Mouse (Mus musculus): ENCODE results near the gene Gjc2. TPM values are rescaled to one million over a fixed set of nuclear protein-coding genes. Genes with fewer than 3 reads are reported as not detected.

Gene Gjc2
- polyA plus RNA-seq, 1 experiment from 2014 or later = 0.20 TPM

- H3K9me3 ChIP-seq = no peaks in the 10 kb centered on the region
- 71% methylated on average over 18 of the region's 18 CpGs for WGBS
- H3K9ac ChIP-seq (replicated peaks) = no peak overlapping the region
- H3K4me1 ChIP-seq = peaks cover 3% of the 10 kb centered on the region; the same call in 1 of the 2 replicates
- H3K36me3 ChIP-seq = no peaks in the 10 kb centered on the region
- H3K4me2 ChIP-seq (replicated peaks) = no peak overlapping the region
- ATAC-seq (replicated peaks) = no peak
- H3K4me3 ChIP-seq = no peak overlapping the region
- no peak overlapping the region for H3K27ac ChIP-seq (replicated peaks)
- peaks cover 39% of the 10 kb centered on the region for H3K27me3 ChIP-seq
Measured at GRCm38 (mm10) chr11:59131348-59131919, 51.6 kb downstream of the Gjc2 start.

DNA sequence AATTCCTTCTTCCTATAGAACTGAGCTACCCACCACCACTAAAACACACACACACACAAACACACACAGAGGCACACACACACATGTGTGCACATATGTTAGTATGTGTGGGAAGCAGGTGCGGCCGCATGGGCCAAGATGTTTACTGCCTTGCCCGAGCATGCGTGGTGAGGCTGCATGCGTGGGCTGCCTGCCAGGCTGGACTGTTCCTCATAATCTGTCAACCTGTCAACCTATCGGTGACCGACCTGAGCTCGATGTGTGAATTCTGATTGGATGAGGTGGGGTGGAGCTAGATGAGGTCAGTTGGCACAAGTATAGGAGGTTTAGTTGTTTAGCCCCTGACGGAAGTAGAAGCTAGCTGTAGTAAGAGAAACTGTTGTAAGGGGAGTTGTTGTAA is 52.2 kb downstream of the Gjc2 start:
- WGBS = 88% methylated on average over 9 of the region's 9 CpGs
- no peaks in the 10 kb centered on the region for H3K9me3 ChIP-seq

More for the DNA sequence above, 52.2 kb downstream of the Gjc2 start:
- no peaks in the 10 kb centered on the region for H3K36me3 ChIP-seq
- no peak overlapping the region for H3K27ac ChIP-seq (replicated peaks)
- no peak overlapping the region for H3K4me2 ChIP-seq (replicated peaks)
- H3K27me3 ChIP-seq = peaks cover 32% of the 10 kb centered on the region
- no peak overlapping the region for H3K9ac ChIP-seq (replicated peaks)
- H3K4me3 ChIP-seq = no peak overlapping the region
- peaks cover 3% of the 10 kb centered on the region; the same call in 1 of the 2 replicates for H3K4me1 ChIP-seq
- no peak for ATAC-seq (replicated peaks)

Other genes with a start within 250 kb of the Gjc2 start
- 508 and 517 TPM in 2 replicates for gene Rnf187, start 244.3 kb downstream of the Gjc2 start, polyA plus RNA-seq (2015; fragmentation: Nextera tagmentation; extraction: Ambion mirVana)
- gene Hist3h2ba, start 234.3 kb downstream of the Gjc2 start, polyA plus RNA-seq (2015; fragmentation: Nextera tagmentation; extraction: Ambion mirVana) = 355 and 373 TPM in 2 replicates
- 155 and 160 TPM in 2 replicates for gene Hist3h2a, start 228.5 kb downstream of the Gjc2 start, polyA plus RNA-seq (2015; fragmentation: Nextera tagmentation; extraction: Ambion mirVana)
- 1.9 and 2.7 TPM in 2 replicates for gene Trim17, start 228.5 kb downstream of the Gjc2 start, polyA plus RNA-seq (2015; fragmentation: Nextera tagmentation; extraction: Ambion mirVana)
- gene Trim11, start 205.1 kb downstream of the Gjc2 start, polyA plus RNA-seq (2015; fragmentation: Nextera tagmentation; extraction: Ambion mirVana) = 22.6 and 24.8 TPM in 2 replicates
- 0.06 and 0.19 TPM in 2 replicates for gene Obscn, start 46.8 kb downstream of the Gjc2 start, polyA plus RNA-seq (2015; fragmentation: Nextera tagmentation; extraction: Ambion mirVana)
- 6.8 and 7.1 TPM in 2 replicates for gene Iba57, start 19.5 kb downstream of the Gjc2 start, polyA plus RNA-seq (2015; fragmentation: Nextera tagmentation; extraction: Ambion mirVana)
- 176 and 183 TPM in 2 replicates for gene Guk1, start 9.0 kb upstream of the Gjc2 start, polyA plus RNA-seq (2015; fragmentation: Nextera tagmentation; extraction: Ambion mirVana)
- 95.4 and 96.1 TPM in 2 replicates for gene Mrpl55, start 19.3 kb upstream of the Gjc2 start, polyA plus RNA-seq (2015; fragmentation: Nextera tagmentation; extraction: Ambion mirVana)
- 27.8 and 31.5 TPM in 2 replicates for gene 2310033P09Rik, start 25.1 kb upstream of the Gjc2 start, polyA plus RNA-seq (2015; fragmentation: Nextera tagmentation; extraction: Ambion mirVana)
- 614 and 626 TPM in 2 replicates for gene Arf1, start 45.1 kb upstream of the Gjc2 start, polyA plus RNA-seq (2015; fragmentation: Nextera tagmentation; extraction: Ambion mirVana)
- 1.2 and 2.2 TPM in 2 replicates for gene Wnt3a, start 107.5 kb upstream of the Gjc2 start, polyA plus RNA-seq (2015; fragmentation: Nextera tagmentation; extraction: Ambion mirVana)
- gene Wnt9a, start 123.7 kb upstream of the Gjc2 start, polyA plus RNA-seq (2015; fragmentation: Nextera tagmentation; extraction: Ambion mirVana) = 1.9 and 2.9 TPM in 2 replicates
- gene Prss38, start 192.4 kb upstream of the Gjc2 start, polyA plus RNA-seq (2015; fragmentation: Nextera tagmentation; extraction: Ambion mirVana) = not detected in 2 replicates